Mouse (Mus musculus): ENCODE results near the gene Wipf2.

Gene Wipf2

DNA sequence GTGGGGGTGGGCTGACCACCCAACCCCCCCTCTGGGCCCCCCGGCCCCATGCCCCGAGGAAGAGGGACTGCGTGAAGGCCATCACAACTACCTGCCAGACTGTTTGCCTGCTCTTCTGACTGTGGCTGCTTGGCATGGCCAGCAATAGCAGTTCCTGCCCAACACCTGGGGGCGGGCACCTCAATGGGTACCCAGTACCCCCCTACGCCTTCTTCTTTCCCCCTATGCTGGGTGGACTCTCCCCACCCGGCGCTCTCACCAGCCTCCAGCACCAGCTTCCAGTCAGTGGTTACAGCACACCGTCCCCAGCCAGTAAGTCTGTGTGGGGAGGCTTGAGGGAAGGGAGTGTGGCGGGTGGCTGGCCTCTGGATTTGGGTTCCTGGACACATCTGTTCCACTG lies 87.0 kb downstream of the Wipf2 start:
- ChIA-PET CTCF (interaction anchor here in 1 of 4 experiments (0.7 to 1.0 kb wide), 2 partner anchors 9 to 27 kb away, joined by 3 read pairs; no protein-coding TSS in a partner anchor), POLR2A (interaction anchor here in 2 of 4 experiments (0.6 to 8.7 kb wide), 9 partner anchors 9 to 138 kb away, joined by 3 to 83 read pairs (median 6); no protein-coding TSS in a partner anchor)

DNA sequence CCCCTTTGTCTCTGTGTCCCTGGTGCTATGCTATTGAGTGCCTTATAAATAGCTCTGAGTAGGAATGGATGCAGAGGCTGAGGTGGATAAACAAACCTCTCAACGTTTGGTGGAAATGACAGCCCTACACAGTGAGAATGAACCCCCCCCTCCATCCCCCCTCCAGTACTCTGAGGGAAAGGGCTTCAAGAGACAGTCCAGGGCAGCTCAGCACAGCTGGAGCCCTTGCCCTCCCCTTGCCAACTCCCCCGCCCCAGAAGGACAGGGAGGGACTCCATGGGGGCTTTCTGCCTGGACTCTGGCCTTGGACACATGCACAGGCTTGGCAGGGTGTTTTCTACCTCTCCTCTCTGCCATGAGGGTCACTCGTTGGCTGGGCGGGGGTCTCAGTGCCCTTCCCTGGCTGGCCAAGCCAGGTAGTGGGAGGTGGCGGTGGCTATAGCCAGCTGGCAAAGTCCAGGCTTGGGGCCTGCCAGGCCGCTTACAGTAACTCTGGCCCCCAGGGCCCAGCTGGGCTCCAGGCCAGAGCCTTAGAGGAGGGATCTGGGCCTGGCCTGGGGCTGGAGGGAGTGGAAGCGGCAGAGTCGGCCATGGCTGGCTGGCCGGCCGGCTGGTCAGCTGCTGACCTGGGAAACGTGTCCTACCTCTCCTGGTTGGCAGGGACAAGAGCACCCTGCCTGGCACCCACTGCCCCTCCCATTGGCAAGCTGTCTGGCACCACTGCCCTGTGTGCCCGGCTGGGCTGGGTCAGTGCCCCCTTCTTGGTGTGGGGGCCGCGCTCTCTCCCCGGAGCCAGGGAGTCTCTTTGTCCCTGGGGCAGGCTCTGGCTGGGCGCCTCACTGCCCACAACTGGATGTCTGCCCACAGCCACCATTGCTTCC lies 87.8 kb downstream of the Wipf2 start:
- CTCF ChIA-PET, result interaction anchor here in 3 of 4 experiments (0.7 to 1.5 kb wide), 8 partner anchors 10 to 41 kb away, joined by 3 to 4 read pairs (median 3); no protein-coding TSS in a partner anchor
- POLR2A ChIA-PET, result interaction anchor here in 2 of 4 experiments (0.6 to 8.7 kb wide), 14 partner anchors 8 to 212 kb away, joined by 3 to 103 read pairs (median 6); no protein-coding TSS in a partner anchor

DNA sequence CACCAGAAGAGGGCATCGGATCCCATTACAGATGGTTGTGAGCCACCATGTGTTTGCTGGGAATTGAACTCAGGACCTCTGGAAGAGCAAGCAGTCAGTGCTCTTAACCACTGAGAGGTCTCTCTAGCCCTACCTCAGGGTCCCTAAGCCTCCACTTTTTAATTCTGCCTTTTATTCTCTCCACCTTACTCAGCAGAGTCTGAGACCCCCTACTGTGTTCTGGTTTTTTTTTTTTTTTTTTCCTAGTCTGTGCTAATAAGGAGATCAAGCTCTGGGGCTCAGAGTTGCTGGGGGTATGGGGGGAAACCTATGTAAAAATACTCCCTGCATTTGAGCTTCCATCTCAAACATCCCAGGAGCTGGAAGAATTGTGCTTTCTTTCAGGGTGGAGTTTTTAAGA lies 88.7 kb downstream of the Wipf2 start:
- POLR2A ChIA-PET, result interaction anchor here in 3 of 4 experiments (0.8 to 8.7 kb wide), 16 partner anchors 8 to 211 kb away, joined by 3 to 103 read pairs (median 5); no protein-coding TSS in a partner anchor
- CTCF ChIA-PET, result interaction anchor here (0.6 to 1.8 kb wide), 13 partner anchors 8 to 177 kb away, joined by 3 to 11 read pairs (median 4); no protein-coding TSS in a partner anchor

DNA sequence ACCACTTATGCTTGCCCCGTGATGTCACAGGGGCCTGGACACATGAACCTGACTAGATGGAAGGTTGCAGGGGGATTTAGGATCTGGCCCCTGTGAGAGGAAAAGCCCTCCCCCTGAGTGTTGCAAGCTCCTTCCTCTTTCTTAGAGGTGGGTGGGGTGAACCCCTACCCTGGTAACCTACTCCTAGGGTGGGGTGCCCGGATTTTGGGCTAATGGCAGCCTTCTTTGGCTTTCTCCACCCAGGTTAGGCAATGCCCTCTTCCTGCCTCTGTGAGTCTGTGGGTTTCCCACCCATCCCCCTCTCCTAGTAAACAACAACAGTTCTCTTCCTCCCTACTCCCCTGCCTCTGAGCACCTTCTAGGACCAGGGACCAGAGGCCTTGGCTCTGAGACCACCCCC lies 89.3 kb downstream of the Wipf2 start:
- ChIA-PET POLR2A (interaction anchor here in 3 of 4 experiments (0.6 to 8.7 kb wide), 26 partner anchors 8 to 1684 kb away, joined by 3 to 103 read pairs (median 4); partner anchors contain the start of gene Cdc6 (in 1 of the 3)), CTCF (interaction anchor here (0.6 to 3.9 kb wide), 20 partner anchors 8 to 177 kb away, joined by 3 to 26 read pairs (median 4); no protein-coding TSS in a partner anchor)

DNA sequence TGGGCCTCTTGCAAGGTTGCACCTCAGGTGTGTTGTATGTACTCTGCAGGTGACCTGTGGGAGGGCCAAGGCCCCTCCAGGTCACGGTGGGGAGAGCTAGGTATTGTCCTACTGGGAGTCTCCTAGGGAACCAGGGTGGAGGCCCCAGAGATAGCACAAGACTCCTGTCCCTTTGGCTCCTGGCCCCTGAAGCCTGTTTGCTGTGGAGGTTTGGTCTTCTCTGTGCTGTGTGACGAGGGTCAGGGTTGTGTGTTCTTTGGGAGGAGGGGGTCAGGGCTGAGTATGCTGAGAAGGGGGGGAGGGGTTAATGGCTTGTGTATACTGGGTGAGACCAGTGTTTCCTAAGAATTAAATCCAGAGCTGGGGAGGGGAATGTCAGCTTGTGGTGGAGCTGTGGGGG lies 89.9 kb downstream of the Wipf2 start:
- ChIA-PET POLR2A (interaction anchor here in 3 of 4 experiments (0.5 to 8.7 kb wide), 29 partner anchors 8 to 1683 kb away, joined by 3 to 103 read pairs (median 4); partner anchors contain the start of genes Cdc6 (in 1 of the 3) and Psmd3 (in 1 of the 3)), CTCF (interaction anchor here (0.5 to 3.9 kb wide), 25 partner anchors 9 to 407 kb away, joined by 3 to 26 read pairs (median 4); no protein-coding TSS in a partner anchor)

DNA sequence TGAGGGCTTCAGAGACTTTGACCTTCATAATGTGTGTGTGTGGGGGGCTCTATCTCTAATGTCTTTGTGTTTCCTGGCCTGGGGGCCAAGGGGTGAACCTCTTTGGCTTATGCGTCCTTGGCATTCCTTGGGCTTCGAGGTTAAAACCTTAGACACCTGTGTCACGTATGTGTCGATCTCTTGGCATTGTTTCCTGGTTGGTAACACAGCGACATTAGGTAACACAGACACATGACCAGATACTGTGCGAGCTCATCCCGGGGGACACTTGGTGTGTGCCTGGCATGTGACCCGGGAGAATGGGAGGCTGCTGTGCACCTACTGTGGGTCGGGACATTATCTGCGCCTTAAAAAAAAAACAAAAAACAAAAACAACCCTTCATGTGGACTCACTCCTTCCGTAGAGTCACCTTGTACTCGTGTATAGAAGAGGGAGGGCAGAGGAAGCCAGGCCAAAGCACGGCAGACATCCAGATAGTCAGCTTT lies 90.4 kb downstream of the Wipf2 start:
- CTCF ChIA-PET, result interaction anchor here (0.5 to 3.9 kb wide), 33 partner anchors 8 to 625 kb away, joined by 3 to 26 read pairs (median 4); no protein-coding TSS in a partner anchor
- POLR2A ChIA-PET, result interaction anchor here (0.6 to 8.7 kb wide), 27 partner anchors 9 to 1414 kb away, joined by 3 to 103 read pairs (median 5); partner anchors contain the start of genes Cdc6 (in 1 of the 4), Psmd3 (in 1 of the 4) and Tns4 (in 1 of the 4)

DNA sequence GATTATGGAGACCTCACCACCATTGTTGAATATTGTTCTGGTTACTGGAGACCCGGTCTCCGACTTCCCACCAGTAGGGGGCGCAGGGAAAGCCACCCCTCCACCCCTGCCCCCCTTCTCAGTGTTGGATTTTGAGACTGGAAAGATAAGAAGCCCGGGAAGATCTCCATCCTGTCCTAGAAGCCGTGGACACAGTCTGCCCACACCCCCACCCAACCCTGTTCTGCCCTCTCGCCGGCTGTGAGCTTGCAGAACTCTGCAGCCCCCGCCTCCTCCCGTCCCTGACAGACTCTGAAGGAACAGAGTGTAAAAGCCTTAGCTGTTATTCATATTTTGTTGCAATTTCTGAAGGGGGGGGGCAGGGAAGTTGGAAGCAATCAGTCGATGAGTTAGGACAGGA lies 90.9 kb downstream of the Wipf2 start:
- CTCF ChIA-PET, result interaction anchor here (0.6 to 3.9 kb wide), 37 partner anchors 8 to 626 kb away, joined by 3 to 26 read pairs (median 4); no protein-coding TSS in a partner anchor
- POLR2A ChIA-PET, result interaction anchor here (0.5 to 8.7 kb wide), 29 partner anchors 10 to 1583 kb away, joined by 3 to 103 read pairs (median 6); partner anchors contain the start of genes Cdc6 (in 2 of the 4), Gjd3 (in 1 of the 4), Psmd3 (in 1 of the 4) and Tns4 (in 1 of the 4)
